Mouse (Mus musculus) spleen, adult 18-20 months (tissue): ENCODE results near the gene Gpc3.
A peak's percentile ranks its signal among the peaks of the same experiment; 100 is the strongest.

Experiments used
- DNase-seq, 2 experiments: peaks; one replicate each; pipeline ENCODE4 v3.0.0; 2022; ENCODE audit warnings: mixed read lengths in 2 of 2

Gene Gpc3

GRCm38 (mm10) chrX:52551296-52551695 lies 62.5 kb downstream of the Gpc3 start:
- DNase-seq: no peak

GRCm38 (mm10) chrX:52544623-52545022 lies 69.1 kb downstream of the Gpc3 start:
- no peak for DNase-seq

- no peak for DNase-seq
These were observed 76.5 kb downstream of the Gpc3 start for GRCm38 (mm10) chrX:52537282-52537681.

- DNase-seq: no peak
These were observed 80.0 kb downstream of the Gpc3 start for GRCm38 (mm10) chrX:52533766-52534165.

- no peak for DNase-seq
These were observed 80.7 kb downstream of the Gpc3 start for GRCm38 (mm10) chrX:52533098-52533497.

GRCm38 (mm10) chrX:52532124-52532523 lies 81.6 kb downstream of the Gpc3 start:
- DNase-seq: no peak

DNA sequence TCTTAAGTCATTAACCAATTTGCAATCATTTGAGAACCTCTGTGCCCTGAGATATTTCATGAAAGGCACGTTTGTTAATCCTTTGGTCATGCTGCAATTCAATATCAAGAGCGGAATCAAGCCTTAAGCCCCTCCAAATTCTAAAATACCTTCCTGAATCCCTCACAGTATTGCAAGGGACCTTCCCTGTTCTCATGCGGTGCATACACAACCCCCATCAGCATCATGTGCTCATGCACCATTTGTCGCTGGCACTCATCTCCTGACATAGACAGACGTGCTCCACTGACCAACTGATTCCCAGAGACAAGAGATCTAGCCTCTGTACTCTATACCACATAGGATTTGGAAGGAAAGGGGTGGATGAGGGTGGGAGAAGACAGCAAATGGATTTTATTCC lies 87.7 kb downstream of the Gpc3 start:
- no peak for DNase-seq

DNA sequence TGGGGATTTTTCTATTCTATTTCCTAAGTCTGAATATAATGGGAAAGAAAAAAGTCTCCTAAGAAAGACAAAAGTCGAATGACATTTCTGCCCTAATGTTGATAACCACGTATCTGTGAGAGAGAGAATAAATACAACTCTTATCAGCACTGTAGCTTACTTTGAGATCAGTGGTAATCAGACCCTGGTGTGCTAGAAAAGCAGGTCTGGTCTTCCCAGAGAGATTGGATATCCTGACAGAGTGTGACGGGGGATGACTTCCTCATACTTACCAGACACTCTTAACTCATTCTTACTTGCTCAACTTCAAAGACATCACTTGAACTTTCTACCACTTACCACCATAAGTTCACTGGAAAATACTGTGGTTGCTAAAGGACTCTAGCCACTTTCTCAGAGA lies 88.6 kb downstream of the Gpc3 start:
- DNase-seq: no peak

- no peak for DNase-seq
These were observed 99.2 kb downstream of the Gpc3 start for GRCm38 (mm10) chrX:52514553-52514952.

DNA sequence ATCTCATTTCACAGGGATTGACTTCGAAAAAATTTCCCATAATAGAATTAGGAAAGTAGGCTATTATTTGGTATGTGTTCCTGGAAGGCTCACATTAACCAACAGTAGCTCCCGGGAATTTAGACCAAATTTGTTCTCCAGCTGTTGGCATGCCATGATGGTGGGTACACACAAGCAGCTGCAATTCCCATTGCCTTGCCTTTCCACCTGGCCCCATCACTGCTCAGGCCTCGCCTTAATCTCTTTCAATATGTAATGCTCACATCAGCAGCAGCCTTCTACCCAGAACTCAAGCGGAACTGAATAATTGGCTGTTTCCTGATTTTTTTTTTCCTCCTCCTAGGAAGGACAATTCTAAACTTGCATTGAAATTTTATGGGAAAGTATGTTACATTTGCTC lies 102.6 kb downstream of the Gpc3 start:
- DNase-seq: no peak

DNA sequence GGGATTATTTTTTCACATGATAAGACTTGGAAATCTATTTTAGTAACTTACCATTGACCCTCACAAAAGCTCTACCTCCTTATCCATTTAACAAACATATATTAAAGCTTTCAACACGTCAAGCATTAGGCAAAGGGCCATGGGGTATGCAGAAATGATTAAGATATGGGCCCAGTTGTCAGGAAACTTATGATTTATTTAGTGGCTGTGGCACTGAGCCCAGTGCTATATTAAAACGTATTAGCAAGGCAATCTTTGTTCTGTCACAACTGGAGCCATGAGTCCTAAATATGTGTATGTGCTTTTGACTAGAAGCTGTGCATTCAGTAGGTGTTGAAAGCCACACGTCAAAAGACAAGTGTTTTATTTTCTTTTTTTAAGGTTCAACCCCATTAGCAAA lies 109.9 kb downstream of the Gpc3 start:
- DNase-seq: no peak

- no peak for DNase-seq
These were observed 124.3 kb downstream of the Gpc3 start for GRCm38 (mm10) chrX:52489461-52489860.

DNA sequence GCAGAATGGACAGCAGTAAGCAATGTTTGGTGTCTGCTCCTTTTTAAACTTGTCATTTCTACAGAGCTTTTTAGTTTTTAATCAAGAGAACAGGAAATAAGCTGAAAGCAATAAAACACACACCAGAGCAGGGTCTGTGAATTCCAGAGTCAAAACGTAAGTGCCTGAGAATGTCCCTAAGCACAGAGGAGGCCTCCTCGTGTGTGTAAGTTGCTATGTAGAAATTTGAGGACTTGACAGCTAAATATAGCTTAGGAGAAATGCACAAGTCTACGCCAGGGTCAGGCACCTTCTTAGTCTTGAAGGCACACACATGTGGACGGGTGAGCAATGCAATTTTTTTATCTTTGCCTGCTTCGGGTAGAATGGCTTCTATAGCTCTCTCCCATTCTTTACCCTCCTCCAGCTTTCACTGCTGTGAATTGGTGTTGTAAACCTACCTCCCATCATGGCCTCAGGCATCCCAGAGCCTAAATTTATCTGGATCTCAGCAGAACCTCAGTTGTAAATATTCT lies 158.6 kb downstream of the Gpc3 start:
- DNase-seq: no peak

- DNase-seq: peak; percentile 10 to 28
These were observed 160.1 kb downstream of the Gpc3 start for GRCm38 (mm10) chrX:52453445-52454182.

DNA sequence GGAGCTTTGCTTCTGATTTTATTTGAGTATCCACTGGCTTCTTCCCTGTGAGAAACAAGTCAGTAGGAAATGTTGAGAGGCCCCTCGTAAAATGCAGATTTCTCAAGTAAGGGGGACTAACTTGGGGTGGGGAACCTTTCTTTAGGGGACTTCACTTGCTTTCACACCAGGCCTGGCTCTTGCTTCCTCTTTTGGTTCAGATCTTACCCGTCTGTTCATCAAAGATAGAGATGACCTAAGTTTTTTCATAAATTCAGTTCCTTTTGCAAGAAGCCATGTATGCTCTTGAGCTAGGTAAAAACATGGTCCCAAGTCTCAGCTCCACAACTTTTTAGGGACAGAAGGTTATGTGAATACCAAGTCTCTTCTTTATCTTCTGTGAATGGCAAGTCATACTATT lies 164.6 kb downstream of the Gpc3 start:
- no peak for DNase-seq

GRCm38 (mm10) chrX:52448496-52448895 lies 165.3 kb downstream of the Gpc3 start:
- no peak for DNase-seq

- DNase-seq: no peak
These were observed 167.2 kb downstream of the Gpc3 start for GRCm38 (mm10) chrX:52446530-52446929.

DNA sequence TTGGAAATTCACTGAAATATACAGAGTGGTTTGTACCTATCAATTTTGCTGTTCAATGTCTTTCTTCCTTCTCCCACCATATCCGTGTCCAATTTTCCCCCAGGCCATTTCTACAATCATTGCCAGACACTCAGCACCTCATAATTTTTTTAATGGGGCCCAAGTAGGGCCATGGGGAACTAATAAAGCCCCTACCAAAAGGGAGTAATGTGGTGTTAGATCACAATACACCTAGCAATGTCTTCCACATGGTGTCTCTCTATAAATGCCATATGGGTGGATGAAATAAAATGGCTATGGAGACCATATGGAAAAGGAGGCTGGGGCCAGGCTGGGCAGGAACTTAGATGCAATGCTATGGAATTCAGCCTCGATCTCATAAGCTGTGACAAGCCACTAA lies 168.8 kb downstream of the Gpc3 start:
- no peak for DNase-seq

DNA sequence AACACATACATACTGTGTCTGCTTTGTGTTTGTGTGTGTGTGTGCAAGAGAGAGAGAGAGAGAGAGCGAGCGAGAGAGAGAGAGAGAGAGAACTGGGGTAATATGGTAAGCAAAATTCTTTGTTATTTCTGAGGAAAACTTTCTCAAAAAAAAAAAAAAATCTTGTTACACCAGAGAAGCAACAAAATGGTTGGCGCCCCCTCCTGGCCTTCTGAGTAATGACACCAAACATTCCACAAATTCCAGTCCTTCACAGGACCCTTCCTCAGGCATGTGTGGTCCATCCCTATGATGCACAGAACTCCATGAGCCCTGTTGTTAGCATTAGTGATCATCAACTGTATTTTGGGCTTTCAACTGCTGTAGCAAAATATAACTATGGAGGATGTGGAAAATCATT lies 172.0 kb downstream of the Gpc3 start:
- DNase-seq: no peak

DNA sequence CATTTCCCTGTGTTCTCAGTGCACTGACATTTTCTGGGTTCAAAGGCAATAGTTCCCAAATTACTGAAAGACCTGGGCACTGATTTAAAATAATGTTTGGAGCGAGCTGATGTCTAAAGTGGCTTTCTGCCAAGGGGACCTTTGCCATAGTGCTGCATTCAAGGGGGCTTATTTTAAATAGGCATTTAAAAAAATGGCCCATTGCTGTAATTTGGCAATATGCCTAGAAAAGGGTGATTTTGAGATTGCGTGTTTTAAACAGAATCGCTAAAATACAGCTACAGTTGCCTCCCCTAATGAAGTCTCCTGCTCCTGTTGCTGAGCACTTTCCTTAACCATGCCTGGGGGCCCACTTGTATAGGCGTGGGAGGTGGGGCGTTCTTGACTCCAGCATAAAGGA lies 174.3 kb downstream of the Gpc3 start:
- no peak for DNase-seq

- no peak for DNase-seq
These were observed 188.1 kb downstream of the Gpc3 start for GRCm38 (mm10) chrX:52425605-52426004.

DNA sequence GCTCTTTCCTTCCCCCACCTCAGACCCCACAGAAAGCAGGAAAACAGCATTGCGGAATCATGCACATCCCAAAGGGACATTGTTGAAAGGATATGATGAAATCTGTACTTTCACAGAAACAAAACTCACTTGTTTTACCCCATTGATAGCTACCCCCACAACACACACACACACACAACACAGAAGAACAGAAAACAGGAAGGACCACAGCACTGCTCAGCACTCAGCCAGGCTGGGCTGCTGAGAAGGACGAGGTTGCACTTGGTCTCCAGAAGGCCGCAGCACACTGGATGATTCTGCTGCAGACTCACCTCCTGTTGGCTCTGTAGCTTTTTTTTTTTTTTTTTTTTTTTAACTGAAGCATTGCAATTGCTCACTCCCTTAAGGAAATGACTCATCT lies 193.9 kb downstream of the Gpc3 start:
- DNase-seq: no peak

DNA sequence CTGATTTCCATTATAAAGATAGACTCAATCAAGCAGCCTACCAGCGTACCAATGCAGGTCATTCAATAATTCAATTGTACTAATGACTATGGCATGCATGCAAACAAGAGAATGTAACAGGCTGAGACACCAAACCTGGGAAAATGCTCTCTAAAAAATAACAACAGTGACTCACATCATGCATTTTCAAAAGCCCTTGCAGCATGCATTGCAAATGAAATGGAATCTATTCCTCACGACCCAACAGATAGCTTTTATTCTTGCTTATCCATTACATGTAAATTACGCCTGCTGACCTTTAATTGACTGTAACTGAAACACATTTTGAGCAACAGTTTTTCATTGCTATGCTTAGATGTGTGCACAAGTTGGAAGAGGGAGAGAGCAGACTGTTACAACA lies 200.8 kb downstream of the Gpc3 start:
- no peak for DNase-seq

DNA sequence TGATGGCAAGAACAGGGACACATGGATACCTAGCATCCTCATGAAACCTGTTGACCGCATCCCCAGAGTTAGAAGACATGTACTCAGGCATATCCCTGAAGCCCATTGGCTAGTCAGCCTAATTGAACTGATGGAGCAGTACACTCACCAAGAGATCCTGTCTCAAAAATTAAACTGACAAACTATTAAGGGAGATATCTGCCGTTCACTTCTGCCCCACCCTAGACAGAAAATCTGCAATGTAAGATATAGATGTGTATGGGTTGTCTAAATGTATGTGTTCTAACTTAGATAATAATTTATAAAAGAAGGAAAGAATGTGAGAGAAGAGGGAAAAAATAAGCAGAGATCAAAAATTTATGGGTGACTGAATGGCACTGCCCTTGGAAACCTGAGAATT lies 212.6 kb downstream of the Gpc3 start:
- DNase-seq: no peak

- DNase-seq: no peak
These were observed 238.6 kb downstream of the Gpc3 start for GRCm38 (mm10) chrX:52375129-52375528.
